Mouse (Mus musculus): ENCODE measurements around the gene Msh4. TPM values are rescaled to one million over a fixed set of nuclear protein-coding genes. Genes with fewer than 3 reads are reported as not detected.

Msh4 gene
- 0.11 and 0.14 TPM in 2 replicates for polyA plus RNA-seq (2016; fragmentation: Nextera tagmentation; extraction: Ambion mirVana)

- 86% methylated on average over 9 of the region's 9 CpGs for WGBS
- H3K27me3 ChIP-seq (replicated peaks), result no peaks in the 10 kb centered on the region
- peaks cover 22% of the 10 kb centered on the region for H3K4me1 ChIP-seq
- peaks cover 66% of the 10 kb centered on the region for H3K36me3 ChIP-seq
- H3K4me2 ChIP-seq (replicated peaks), result no peak within 1 kb of the TSS
- no peak within 1 kb of the TSS for H3K9ac ChIP-seq
- no peak for ATAC-seq (ENCODE audit: low FRiP score, low read depth)
- no peaks in the 10 kb centered on the region for H3K9me3 ChIP-seq
- no peak within 1 kb of the TSS for H3K4me3 ChIP-seq
- H3K27ac ChIP-seq, result no peak within 1 kb of the TSS
Measured at GRCm38 (mm10) chr3:153906136-153906871, at the start of gene Msh4. TSS of gene Msh4 (minus strand) at chr3:153906138.

GRCm38 (mm10) chr3:153948176-153948575 lies 42.2 kb upstream of the Msh4 start:
- 65% methylated on average over 2 of the region's 2 CpGs for WGBS

GRCm38 (mm10) chr3:153947271-153947670 lies 41.3 kb upstream of the Msh4 start:
- 73% methylated on average over 4 of the region's 4 CpGs for WGBS

More at GRCm38 (mm10) chr3:153948176-153948575, 42.2 kb upstream of the Msh4 start:
- no peak for ATAC-seq (ENCODE audit: low FRiP score, low read depth)
- Histone ChIP-seq H3K9me3 (no peaks in the 10 kb centered on the region), H3K4me3 (no peak overlapping the region), H3K9ac (no peak overlapping the region), H3K27me3 (replicated peaks) (no peaks in the 10 kb centered on the region), H3K4me2 (replicated peaks) (no peak overlapping the region), H3K4me1 (peaks cover 6% of the 10 kb centered on the region), H3K27ac (no peak overlapping the region), H3K36me3 (no peaks in the 10 kb centered on the region)

GRCm38 (mm10) chr3:153944335-153944990 lies 38.5 kb upstream of the Msh4 start, which contains the start of gene Acadm:
TSS of gene Acadm (minus strand) at chr3:153944632.
- Histone ChIP-seq H3K4me1 (peaks cover 17% of the 10 kb centered on the region), H3K9ac (peak within 1 kb of the TSS; percentile 72), H3K36me3 (no peaks in the 10 kb centered on the region), H3K4me3 (peak within 1 kb of the TSS; percentile 70), H3K27ac (no peak within 1 kb of the TSS), H3K27me3 (replicated peaks) (no peaks in the 10 kb centered on the region), H3K9me3 (no peaks in the 10 kb centered on the region), H3K4me2 (replicated peaks) (peak within 1 kb of the TSS; percentile 69)
- ATAC-seq (ENCODE audit: low FRiP score, low read depth), result peak; percentile 96
- under 1% methylated on average over 41 of the region's 41 CpGs for whole genome bisulfite sequencing

More at GRCm38 (mm10) chr3:153947271-153947670, 41.3 kb upstream of the Msh4 start:
- H3K27me3 ChIP-seq (replicated peaks), result no peaks in the 10 kb centered on the region
- ATAC-seq (ENCODE audit: low FRiP score, low read depth), result no peak
- peaks cover 15% of the 10 kb centered on the region for H3K4me1 ChIP-seq
- no peak overlapping the region for H3K4me2 ChIP-seq (replicated peaks)
- no peaks in the 10 kb centered on the region for H3K9me3 ChIP-seq
- no peak overlapping the region for H3K9ac ChIP-seq
- no peak overlapping the region for H3K4me3 ChIP-seq
- H3K36me3 ChIP-seq, result no peaks in the 10 kb centered on the region
- no peak overlapping the region for H3K27ac ChIP-seq

- H3K27me3 ChIP-seq (replicated peaks), result no peaks in the 10 kb centered on the region
- H3K27ac ChIP-seq, result no peak overlapping the region
- peaks cover 17% of the 10 kb centered on the region for H3K4me1 ChIP-seq
- WGBS, result 1% methylated on average over 19 of the region's 19 CpGs
- H3K9ac ChIP-seq, result peak overlapping the region; percentile 72
- peaks cover under 1% of the 10 kb centered on the region; the same call in 1 of the 2 replicates for H3K36me3 ChIP-seq
- H3K4me2 ChIP-seq (replicated peaks), result peak overlapping the region; percentile 69
- ATAC-seq (ENCODE audit: low FRiP score, low read depth), result peak; percentile 66
- peak overlapping the region; percentile 70 for H3K4me3 ChIP-seq
- H3K9me3 ChIP-seq, result no peaks in the 10 kb centered on the region
Measured at GRCm38 (mm10) chr3:153943901-153944334, 38.0 kb upstream of the Msh4 start.

- peak overlapping the region; percentile 70 for H3K4me3 ChIP-seq
- no peaks in the 10 kb centered on the region for H3K27me3 ChIP-seq (replicated peaks)
- ATAC-seq (ENCODE audit: low FRiP score, low read depth), result no peak
- H3K27ac ChIP-seq, result no peak overlapping the region
- peaks cover 5% of the 10 kb centered on the region; the same call in 1 of the 2 replicates for H3K36me3 ChIP-seq
- WGBS, result 44% methylated on average over 12 of the region's 12 CpGs
- 0 out of 2 replicates have a peak overlapping the region, but pooled peaks have one; percentile 72 for H3K9ac ChIP-seq
- peak overlapping the region; percentile 69 for H3K4me2 ChIP-seq (replicated peaks)
- no peaks in the 10 kb centered on the region for H3K9me3 ChIP-seq
- peaks cover 17% of the 10 kb centered on the region for H3K4me1 ChIP-seq
Measured at GRCm38 (mm10) chr3:153943003-153943640, 37.2 kb upstream of the Msh4 start.

GRCm38 (mm10) chr3:153941613-153942012 lies 35.7 kb upstream of the Msh4 start:
- ATAC-seq (ENCODE audit: low FRiP score, low read depth), result no peak
- peaks cover 17% of the 10 kb centered on the region for H3K4me1 ChIP-seq
- no peak overlapping the region for H3K27ac ChIP-seq
- H3K27me3 ChIP-seq (replicated peaks), result no peaks in the 10 kb centered on the region
- H3K4me2 ChIP-seq (replicated peaks), result no peak overlapping the region
- peaks cover 5% of the 10 kb centered on the region; the same call in 1 of the 2 replicates for H3K36me3 ChIP-seq
- WGBS, result 92% methylated on average over 13 of the region's 13 CpGs
- no peak overlapping the region for H3K9ac ChIP-seq
- H3K4me3 ChIP-seq, result no peak overlapping the region
- H3K9me3 ChIP-seq, result no peaks in the 10 kb centered on the region

- Histone ChIP-seq H3K4me3 (no peak overlapping the region), H3K36me3 (peaks cover 10% of the 10 kb centered on the region), H3K27me3 (replicated peaks) (no peaks in the 10 kb centered on the region), H3K9me3 (no peaks in the 10 kb centered on the region), H3K27ac (no peak overlapping the region), H3K4me2 (replicated peaks) (no peak overlapping the region), H3K4me1 (peaks cover 17% of the 10 kb centered on the region), H3K9ac (no peak overlapping the region)
- ATAC-seq (ENCODE audit: low FRiP score, low read depth), result no peak
- WGBS, result 96% methylated on average over 9 of the region's 9 CpGs
Measured at GRCm38 (mm10) chr3:153940486-153940885, 34.5 kb upstream of the Msh4 start.

- Histone ChIP-seq H3K4me3 (no peak overlapping the region), H3K4me2 (replicated peaks) (no peak overlapping the region), H3K27ac (no peak overlapping the region), H3K27me3 (replicated peaks) (no peaks in the 10 kb centered on the region), H3K4me1 (peaks cover 17% of the 10 kb centered on the region), H3K9me3 (no peaks in the 10 kb centered on the region), H3K36me3 (peaks cover 13% of the 10 kb centered on the region), H3K9ac (no peak overlapping the region)
- 84% methylated on average over 8 of the region's 8 CpGs for WGBS
- ATAC-seq (ENCODE audit: low FRiP score, low read depth), result no peak
Measured at GRCm38 (mm10) chr3:153940021-153940420, 34.1 kb upstream of the Msh4 start.

- Histone ChIP-seq H3K4me1 (peaks cover 1% of the 10 kb centered on the region; the same call in 1 of the 2 replicates), H3K9me3 (no peaks in the 10 kb centered on the region), H3K9ac (no peak overlapping the region), H3K27ac (no peak overlapping the region), H3K36me3 (peaks cover 35% of the 10 kb centered on the region), H3K27me3 (replicated peaks) (no peaks in the 10 kb centered on the region), H3K4me3 (no peak overlapping the region), H3K4me2 (replicated peaks) (no peak overlapping the region)
- 93% methylated on average over 17 of the region's 17 CpGs for WGBS
- ATAC-seq (ENCODE audit: low FRiP score, low read depth), result no peak
Measured at GRCm38 (mm10) chr3:153937116-153937810, 31.3 kb upstream of the Msh4 start.

GRCm38 (mm10) chr3:153935878-153936277 lies 29.9 kb upstream of the Msh4 start:
- H3K9ac ChIP-seq, result no peak overlapping the region
- no peak for ATAC-seq (ENCODE audit: low FRiP score, low read depth)
- H3K27ac ChIP-seq, result no peak overlapping the region
- H3K27me3 ChIP-seq (replicated peaks), result no peaks in the 10 kb centered on the region
- no peak overlapping the region for H3K4me3 ChIP-seq
- WGBS, result 92% methylated on average over 9 of the region's 9 CpGs
- no peaks in the 10 kb centered on the region for H3K4me1 ChIP-seq
- peaks cover 44% of the 10 kb centered on the region for H3K36me3 ChIP-seq
- H3K9me3 ChIP-seq, result no peaks in the 10 kb centered on the region
- H3K4me2 ChIP-seq (replicated peaks), result no peak overlapping the region
